Mouse (Mus musculus): ENCODE measurements around the gene Zfp428. TPM values are rescaled to one million over a fixed set of nuclear protein-coding genes. Genes with fewer than 3 reads are reported as not detected.

Gene Zfp428
- total and polyA plus RNA-seq, 3 experiments, result 11.1 to 20.4 (median 15.1) TPM

DNA sequence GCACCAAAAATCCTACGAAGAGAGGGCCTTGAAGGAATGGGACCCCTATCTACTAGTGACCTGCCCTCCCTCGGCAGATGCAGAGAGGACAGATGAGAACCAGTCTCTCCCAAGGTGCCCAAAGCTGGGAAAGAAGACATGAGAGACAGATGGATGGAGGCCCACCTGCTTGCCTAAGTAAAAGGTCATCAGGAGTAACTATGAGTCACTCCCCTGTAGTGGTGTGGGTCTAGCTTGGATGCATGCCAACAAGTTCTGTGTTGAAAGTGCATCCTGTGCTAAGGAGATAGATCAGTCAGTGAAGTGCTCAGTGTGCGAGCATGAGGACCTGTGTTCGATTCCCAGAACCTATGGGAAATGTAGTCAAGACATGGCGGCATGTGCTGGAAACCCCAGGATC lies 27.9 kb upstream of the Zfp428 start:
- Histone ChIP-seq H3K4me1 (ENCODE audit: control insufficient read depth in 1 of 2, insufficient read depth in 2 of 2) (peaks cover 7 to 9% of the 10 kb centered on the region in 2 experiments), H3K36me3 (replicated peaks in 1 of 2; ENCODE audit: control insufficient read depth in 1 of 2, insufficient read depth in 1 of 2, low read length in 1 of 2) (no peaks in the 10 kb centered on the region), H3K4me3 (replicated peaks in 1 of 3; ENCODE audit: low read depth in 2 of 3, low read length in 2 of 3, poor library complexity in 1 of 3) (no peak overlapping the region), H3K9me3 (replicated peaks; ENCODE audit: low read length) (peaks cover 19% of the 10 kb centered on the region), H3K27me3 (replicated peaks) (peaks cover 61% of the 10 kb centered on the region), H3K79me2 (replicated peaks; ENCODE audit: control insufficient read depth, extremely low read depth, insufficient read depth, poor library complexity, severe bottlenecking) (no peaks in the 10 kb centered on the region), H3K27ac (ENCODE audit: insufficient read depth, low read depth) (no peak overlapping the region), H3K9ac (ENCODE audit: insufficient read depth, low read depth) (no peak overlapping the region), H3K4me2 (ENCODE audit: insufficient read depth, low read depth, poor library complexity, severe bottlenecking) (no peak overlapping the region)
- in situ Hi-C loops (cut with MboI; ENCODE audit: low pct_ligation_motif_present, low pct_unique_long_range_greater_than_20kb, low sequenced_read_pairs), result loop anchor here (10.0 kb wide), 1 partner anchor 176 kb away; no protein-coding TSS in a partner anchor
- DNase-seq (ENCODE audit: extremely low read depth), result no peak
- dilution Hi-C loops (cut with MboI; ENCODE audit: extremely low pct_ligation_motif_present, extremely low pct_unique_long_range_greater_than_20kb, low sequenced_read_pairs), result no loop called here
- TF ChIP-seq MEF2A (IDR thresholded peaks at IDR 0.05; ENCODE audit: borderline replicate concordance, low read depth, low read length) (no peak), POLR2A (IDR thresholded peaks at IDR 0.05; ENCODE audit: low read depth, low read length) (no peak), CTCF (conservative IDR thresholded peaks at IDR 0.05 in 1 of 2, IDR thresholded peaks at IDR 0.05 in 1 of 2; ENCODE audit: low read depth in 2 of 2, low read length in 2 of 2) (no peak), SMC3 (IDR thresholded peaks at IDR 0.05; ENCODE audit: low read depth, low read length) (no peak), MXI1 (IDR thresholded peaks at IDR 0.05; ENCODE audit: low read depth, low read length) (no peak), E2F4 (IDR thresholded peaks at IDR 0.05; ENCODE audit: insufficient replicate concordance, low read depth, low read length) (no peak)

- no peak overlapping the region for H3K4me3 ChIP-seq (replicated peaks in 1 of 3; ENCODE audit: low read depth in 2 of 3, low read length in 2 of 3, poor library complexity in 1 of 3)
- H3K36me3 ChIP-seq (replicated peaks in 1 of 2; ENCODE audit: control insufficient read depth in 1 of 2, insufficient read depth in 1 of 2, low read length in 1 of 2), result no peaks in the 10 kb centered on the region
- in situ Hi-C loops (cut with MboI; ENCODE audit: low pct_ligation_motif_present, low pct_unique_long_range_greater_than_20kb, low sequenced_read_pairs), result loop anchor here (10.0 kb wide), 1 partner anchor 175 kb away; no protein-coding TSS in a partner anchor
- peaks cover 19% of the 10 kb centered on the region for H3K9me3 ChIP-seq (replicated peaks; ENCODE audit: low read length)
- no peak overlapping the region for H3K9ac ChIP-seq (ENCODE audit: insufficient read depth, low read depth)
- H3K27me3 ChIP-seq (replicated peaks), result peaks cover 69% of the 10 kb centered on the region
- no peaks in the 10 kb centered on the region for H3K79me2 ChIP-seq (replicated peaks; ENCODE audit: control insufficient read depth, extremely low read depth, insufficient read depth, poor library complexity, severe bottlenecking)
- DNase-seq (ENCODE audit: extremely low read depth), result no peak
- H3K4me1 ChIP-seq (ENCODE audit: control insufficient read depth in 1 of 2, insufficient read depth in 2 of 2), result peaks cover 7 to 9% of the 10 kb centered on the region in 2 experiments
- TF ChIP-seq ETS1 (conservative IDR thresholded peaks at IDR 0.05; ENCODE audit: low read depth, low read length), result no peak
- TF ChIP-seq ZC3H11A (IDR thresholded peaks at IDR 0.05; ENCODE audit: low read depth, low read length), result no peak
- no peak for TF ChIP-seq ZKSCAN1 (IDR thresholded peaks at IDR 0.05; ENCODE audit: borderline replicate concordance, low read depth, low read length)
- TF ChIP-seq UBTF (IDR thresholded peaks at IDR 0.05; ENCODE audit: low read depth, low read length), result no peak
- TF ChIP-seq NELFE (IDR thresholded peaks at IDR 0.05; ENCODE audit: low read depth, low read length), result no peak
- no peak for TF ChIP-seq PAX5 (IDR thresholded peaks at IDR 0.05; ENCODE audit: low read length)
- no peak for TF ChIP-seq MXI1 (IDR thresholded peaks at IDR 0.05; ENCODE audit: low read depth, low read length)
- dilution Hi-C loops (cut with MboI; ENCODE audit: extremely low pct_ligation_motif_present, extremely low pct_unique_long_range_greater_than_20kb, low sequenced_read_pairs), result no loop called here
- H3K4me2 ChIP-seq (ENCODE audit: insufficient read depth, low read depth, poor library complexity, severe bottlenecking), result no peak overlapping the region
- H3K27ac ChIP-seq (ENCODE audit: insufficient read depth, low read depth), result no peak overlapping the region
Observed at GRCm38 (mm10) chr7:24479685-24480084, 27.1 kb upstream of the Zfp428 start.

DNA sequence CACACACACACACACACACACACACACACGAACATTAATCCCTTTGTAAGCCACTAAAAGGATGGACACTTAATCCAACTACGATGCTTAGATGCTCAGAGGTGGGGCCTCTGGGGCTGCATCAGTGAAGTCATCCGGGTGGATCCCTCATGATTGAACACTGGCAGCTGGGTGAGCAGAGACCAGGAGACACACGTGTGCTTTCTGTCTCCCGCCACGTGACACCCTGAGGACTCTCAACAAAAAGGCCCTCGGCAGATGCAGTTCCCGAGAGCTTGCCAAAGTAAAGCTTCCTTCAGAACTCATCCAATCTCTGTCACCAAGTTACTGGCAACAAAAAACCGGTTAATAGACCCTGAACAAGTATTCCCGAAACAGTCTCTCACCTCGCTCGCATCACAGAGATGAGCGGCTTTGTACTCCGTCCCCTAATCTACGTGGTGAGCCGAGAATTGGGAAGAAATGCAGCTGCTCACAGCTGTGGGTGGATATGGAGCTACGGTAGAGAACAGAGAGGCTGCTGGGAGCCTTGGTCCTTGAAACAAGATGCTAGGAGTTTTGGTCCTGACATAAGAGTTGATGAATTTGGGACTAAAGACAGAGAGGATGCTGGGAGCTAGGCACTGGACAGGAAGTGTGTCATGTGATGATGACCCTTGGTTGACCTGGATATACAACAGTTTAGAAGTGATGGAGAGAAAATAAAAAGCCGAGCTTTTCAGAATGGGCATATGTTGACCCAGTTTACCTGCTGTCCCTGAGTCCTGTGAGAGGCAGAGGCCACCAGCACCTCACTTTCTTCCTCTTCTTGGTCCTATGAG lies 26.5 kb upstream of the Zfp428 start:
- Histone ChIP-seq H3K27ac (ENCODE audit: insufficient read depth, low read depth) (no peak overlapping the region), H3K9ac (ENCODE audit: insufficient read depth, low read depth) (no peak overlapping the region), H3K36me3 (replicated peaks in 1 of 2; ENCODE audit: control insufficient read depth in 1 of 2, insufficient read depth in 1 of 2, low read length in 1 of 2) (no peaks in the 10 kb centered on the region), H3K4me2 (ENCODE audit: insufficient read depth, low read depth, poor library complexity, severe bottlenecking) (0 out of 2 replicates have a peak overlapping the region, but pooled peaks have one; percentile 4), H3K4me1 (ENCODE audit: control insufficient read depth in 1 of 2, insufficient read depth in 2 of 2) (peaks cover 7 to 9% of the 10 kb centered on the region in 2 experiments), H3K79me2 (replicated peaks; ENCODE audit: control insufficient read depth, extremely low read depth, insufficient read depth, poor library complexity, severe bottlenecking) (no peaks in the 10 kb centered on the region), H3K27me3 (replicated peaks) (peaks cover 74% of the 10 kb centered on the region), H3K4me3 (replicated peaks in 1 of 3; ENCODE audit: low read depth in 2 of 3, low read length in 2 of 3, poor library complexity in 1 of 3) (no peak overlapping the region), H3K9me3 (replicated peaks; ENCODE audit: low read length) (peaks cover 19% of the 10 kb centered on the region)
- dilution Hi-C loops (cut with MboI; ENCODE audit: extremely low pct_ligation_motif_present, extremely low pct_unique_long_range_greater_than_20kb, low sequenced_read_pairs) (no loop called here), in situ Hi-C loops (cut with MboI; ENCODE audit: low pct_ligation_motif_present, low pct_unique_long_range_greater_than_20kb, low sequenced_read_pairs) (no loop called here)
- no peak for TF ChIP-seq KAT2A (IDR thresholded peaks at IDR 0.05; ENCODE audit: insufficient replicate concordance, low read length)
- no peak for TF ChIP-seq RAD21 (IDR thresholded peaks at IDR 0.05; ENCODE audit: low read depth, low read length)
- TF ChIP-seq BHLHE40 (IDR thresholded peaks at IDR 0.05; ENCODE audit: low read depth, low read length), result peak; percentile 24; the same call in 1 of the 2 replicates
- 0 out of 2 replicates have a peak, but pooled peaks have one; percentile 30 for TF ChIP-seq MAX (IDR thresholded peaks at IDR 0.05; ENCODE audit: low read length)
- DNase-seq (ENCODE audit: extremely low read depth), result no peak
